Mouse (Mus musculus): ENCODE data around the gene Arhgef2. TPM values are rescaled to one million over a fixed set of nuclear protein-coding genes. Genes with fewer than 3 reads are reported as not detected.
"Not testable (repeated sequence)": the region's sequence is repeated elsewhere in the genome, so short reads cannot be mapped to it uniquely, and the experiment has no call there.

The Arhgef2 gene
- total RNA-seq, 2 experiments from 2014 or later, result 71.1 to 71.5 TPM

DNA sequence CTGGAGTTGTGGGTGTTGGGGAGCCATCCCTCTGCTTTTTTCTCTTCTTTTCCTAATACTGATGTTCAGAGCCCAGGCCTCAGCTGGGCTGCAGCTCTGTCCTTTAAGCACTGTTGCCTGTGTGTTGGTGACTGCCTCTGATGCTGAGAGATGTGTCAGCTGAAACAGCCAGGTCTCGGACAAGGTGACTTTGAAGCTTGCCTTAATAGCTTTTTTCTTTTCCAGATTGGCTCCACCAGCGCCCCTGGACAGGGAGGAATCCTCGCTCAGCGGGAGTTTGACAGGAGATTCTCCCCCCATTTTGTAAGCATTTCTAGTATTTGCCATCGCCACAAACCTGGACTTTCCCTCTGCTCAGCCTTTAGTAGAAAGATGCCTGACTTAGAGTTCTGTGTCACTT, 19.1 kb upstream of the Arhgef2 start:
- intact Hi-C loops (cut with DNase I), result no loop called here
- no peak for DNase-seq

DNA sequence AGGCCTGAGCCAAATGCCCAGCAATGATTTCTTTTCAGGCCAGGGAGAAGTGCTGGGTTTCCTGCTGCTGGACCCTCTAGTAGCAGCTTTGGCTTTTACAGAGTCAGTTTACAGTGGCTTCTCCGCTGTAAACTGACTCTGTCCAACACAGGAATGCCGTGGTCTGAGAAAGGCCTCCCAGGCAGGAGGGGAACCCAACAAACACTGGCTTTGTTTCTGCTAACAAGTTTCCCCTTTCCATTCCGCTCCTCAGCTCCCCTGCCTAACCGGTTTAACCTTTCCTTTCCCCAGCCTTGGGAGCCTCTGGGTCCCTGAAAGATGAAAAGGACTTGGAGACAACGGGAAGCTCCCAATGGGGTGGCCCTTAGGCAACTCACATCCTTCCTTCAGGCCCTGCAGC, 15.5 kb upstream of the Arhgef2 start:
- no peak for DNase-seq
- intact Hi-C loops (cut with DNase I), result loop anchor here (5.0 kb wide), 1 partner anchor 147 kb away; no protein-coding TSS in a partner anchor

DNA sequence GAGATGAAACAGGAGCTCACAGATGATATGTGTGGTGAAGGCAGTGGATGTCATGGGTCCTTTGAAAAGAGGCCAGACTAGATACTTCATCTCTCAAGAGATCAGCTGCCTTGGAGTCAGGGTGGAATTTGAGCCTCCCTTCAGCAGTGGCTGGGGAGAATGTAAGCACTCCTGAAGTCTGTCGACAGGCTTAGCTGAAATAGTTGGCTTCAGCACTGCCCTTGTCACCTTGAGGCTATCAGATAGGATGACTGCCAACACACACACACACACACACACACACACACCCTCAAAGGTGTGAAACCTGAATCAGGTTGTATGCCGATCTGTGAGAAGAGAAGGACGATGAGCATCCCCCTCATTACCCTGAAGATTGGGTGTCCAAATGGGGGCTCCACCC, 14.7 kb upstream of the Arhgef2 start:
- intact Hi-C loops (cut with DNase I), result loop anchor here (5.0 kb wide), 1 partner anchor 146 kb away; no protein-coding TSS in a partner anchor
- no peak for DNase-seq

- intact Hi-C loops (cut with DNase I), result loop anchor here (5.0 kb wide), 1 partner anchor 145 kb away; no protein-coding TSS in a partner anchor
- peak in 1 of 2 experiments; percentile 61 for DNase-seq
These were observed 13.6 kb upstream of the Arhgef2 start for GRCm38 (mm10) chr3:88591950-88592731.

DNA sequence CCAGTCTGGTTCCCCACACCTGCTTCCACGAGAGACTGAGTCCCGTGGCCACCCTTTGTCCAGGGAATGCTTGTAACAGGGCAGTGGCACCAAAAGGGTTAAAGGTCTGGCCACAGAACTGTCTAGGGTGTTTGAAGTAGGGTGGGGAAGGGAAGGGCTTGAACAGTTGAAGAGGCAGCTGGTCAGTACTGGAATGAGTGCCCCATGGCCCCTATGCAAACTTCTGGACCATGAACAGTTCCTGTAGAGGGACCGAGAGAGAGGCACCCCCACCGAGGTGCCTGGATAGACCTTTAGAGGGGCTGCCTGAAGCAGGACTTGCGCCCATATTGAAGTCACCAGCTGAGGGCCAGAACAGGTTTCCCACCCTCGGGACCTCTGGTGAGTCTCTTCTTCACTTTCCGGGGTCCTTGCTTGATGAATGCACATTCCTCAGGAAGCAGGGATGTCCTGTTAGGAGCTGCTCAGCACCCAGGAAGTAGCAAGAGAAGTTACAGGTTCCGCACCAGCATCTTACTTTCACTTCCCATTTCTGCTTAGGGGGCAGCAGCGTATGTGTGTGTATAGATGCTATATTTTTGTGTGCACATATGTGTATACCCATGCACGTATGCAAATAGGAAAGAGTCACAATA, 12.7 kb upstream of the Arhgef2 start:
- intact Hi-C loops (cut with DNase I), result loop anchor here (5.0 kb wide), 1 partner anchor 144 kb away; no protein-coding TSS in a partner anchor
- DNase-seq, result no peak

- intact Hi-C loops (cut with DNase I), result loop anchor here (5.0 kb wide), 1 partner anchor 143 kb away; no protein-coding TSS in a partner anchor
- DNase-seq, result no peak
These were observed 11.7 kb upstream of the Arhgef2 start for GRCm38 (mm10) chr3:88593893-88594580.

DNA sequence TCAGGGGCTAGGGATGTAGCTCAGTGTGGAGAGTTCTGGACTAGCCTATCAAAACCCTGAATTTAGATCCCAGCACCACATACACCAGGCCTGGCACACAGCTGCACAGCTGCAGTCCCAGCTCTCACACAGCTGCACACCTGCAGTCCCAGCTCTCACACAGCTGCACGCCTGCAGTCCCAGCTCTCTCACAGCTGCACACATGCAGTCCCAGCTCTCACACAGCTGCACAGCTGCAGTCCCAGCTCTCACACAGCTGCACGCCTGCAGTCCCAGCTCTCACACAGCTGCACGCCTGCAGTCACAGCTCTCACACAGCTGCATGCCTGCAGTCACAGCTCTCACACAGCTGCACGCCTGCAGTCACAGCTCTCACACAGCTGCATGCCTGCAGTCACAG, 9.2 kb upstream of the Arhgef2 start:
- intact Hi-C loops (cut with DNase I); DNase-seq: not testable (repeated sequence)

GRCm38 (mm10) chr3:88602466-88602865, 3.3 kb upstream of the Arhgef2 start:
- intact Hi-C loops (cut with DNase I), result no loop called here

GRCm38 (mm10) chr3:88603714-88604161, 2.0 kb upstream of the Arhgef2 start:
- DNase-seq, result peak; percentile 79 to 83
- intact Hi-C loops (cut with DNase I), result no loop called here

More at GRCm38 (mm10) chr3:88602466-88602865, 3.3 kb upstream of the Arhgef2 start:
- no peak for DNase-seq

DNA sequence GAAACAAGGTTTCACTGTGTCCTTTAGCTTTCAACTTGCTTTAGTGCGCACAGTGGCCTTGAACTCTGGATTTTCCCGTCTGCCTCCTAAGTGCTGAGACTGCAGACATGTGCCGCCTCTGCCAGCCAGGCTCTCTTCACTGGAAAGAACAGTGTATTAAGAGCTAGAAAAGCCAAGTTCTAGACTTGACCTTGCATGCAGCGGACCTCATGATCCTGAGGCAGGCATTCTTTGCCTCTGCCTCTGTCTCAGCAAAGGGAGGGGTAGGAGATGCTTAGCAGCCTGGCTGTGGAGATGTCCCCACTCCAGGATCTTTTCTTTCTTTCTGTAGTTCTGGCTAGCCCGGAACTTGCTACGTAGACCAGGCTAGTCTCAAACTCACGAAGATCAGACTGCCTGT, 903 bp upstream of the Arhgef2 start:
- intact Hi-C loops (cut with DNase I), result loop anchor here (1.0 kb wide), 1 partner anchor 17 kb away; no protein-coding TSS in a partner anchor
- DNase-seq, result no peak

- intact Hi-C loops (cut with DNase I), result loop anchor here (1.0 kb wide), 1 partner anchor 31 kb away; no protein-coding TSS in a partner anchor
- peak; percentile 90 to 94 for DNase-seq
These were observed 1.4 kb downstream of the Arhgef2 start for GRCm38 (mm10) chr3:88607065-88607757.

DNA sequence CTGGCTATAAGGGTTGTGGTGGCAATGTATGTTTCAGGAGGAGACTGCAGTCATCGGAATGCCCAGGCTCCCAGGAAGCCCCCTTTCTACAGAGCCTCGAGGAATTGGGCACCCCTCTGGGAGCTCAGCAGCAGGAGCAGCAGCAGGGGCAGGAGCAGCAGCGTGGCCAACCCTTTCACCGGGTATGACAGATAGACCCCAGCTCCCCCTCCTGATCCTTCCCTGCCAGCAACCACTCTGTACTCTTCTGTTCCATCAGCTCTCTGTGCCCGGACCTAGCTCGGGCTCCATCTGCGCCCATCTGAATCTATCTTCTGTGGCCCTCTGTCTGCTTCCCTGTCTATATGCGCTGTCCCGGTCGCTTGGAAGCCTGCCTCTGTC, 2.0 kb downstream of the Arhgef2 start:
- intact Hi-C loops (cut with DNase I), result loop anchor here (1.0 kb wide), 1 partner anchor 31 kb away; no protein-coding TSS in a partner anchor
- DNase-seq, result no peak

- no peak for DNase-seq
- intact Hi-C loops (cut with DNase I), result no loop called here
These were observed 3.3 kb downstream of the Arhgef2 start for GRCm38 (mm10) chr3:88609066-88609465.

DNA sequence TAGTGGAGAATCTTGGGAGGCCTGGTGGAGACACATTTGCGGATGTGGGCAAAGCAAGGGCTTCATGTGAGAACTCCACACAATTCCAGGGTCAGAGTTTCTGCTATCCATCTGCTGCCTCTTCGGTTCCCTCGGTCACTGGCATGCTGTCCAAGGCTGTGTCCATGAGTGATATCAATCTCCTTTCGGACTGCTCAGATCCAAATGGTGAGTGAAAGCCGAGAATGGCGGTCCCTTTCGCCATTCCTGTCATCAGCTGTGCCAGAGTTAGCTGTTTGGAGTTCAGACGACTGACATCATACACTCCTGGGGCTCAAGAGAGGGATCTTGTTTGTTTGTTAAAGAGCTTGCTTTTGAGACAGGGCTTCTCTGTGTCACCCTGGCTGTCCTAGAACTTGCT, 8.7 kb downstream of the Arhgef2 start:
- DNase-seq, result no peak
- intact Hi-C loops (cut with DNase I), result no loop called here

DNA sequence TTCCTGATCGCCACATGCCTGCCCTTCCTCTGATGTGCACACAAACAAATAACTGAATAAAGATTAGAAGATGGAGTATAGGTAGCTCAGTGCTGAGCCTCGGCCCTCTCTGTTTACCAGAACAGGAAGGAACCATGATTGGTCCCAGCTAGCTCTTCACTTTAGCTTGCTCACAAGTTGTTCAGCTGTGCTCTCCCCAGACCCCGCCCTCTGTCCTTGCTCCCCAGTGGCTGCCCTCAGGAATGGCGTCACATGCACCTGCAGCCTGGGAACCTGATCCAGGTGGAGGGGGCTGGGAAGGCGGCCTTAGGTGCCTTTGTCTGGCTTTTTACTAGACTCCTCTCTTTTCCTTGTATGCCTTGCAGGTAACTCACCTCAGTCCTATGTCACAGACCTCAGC, 9.4 kb downstream of the Arhgef2 start:
- DNase-seq, result no peak

DNA sequence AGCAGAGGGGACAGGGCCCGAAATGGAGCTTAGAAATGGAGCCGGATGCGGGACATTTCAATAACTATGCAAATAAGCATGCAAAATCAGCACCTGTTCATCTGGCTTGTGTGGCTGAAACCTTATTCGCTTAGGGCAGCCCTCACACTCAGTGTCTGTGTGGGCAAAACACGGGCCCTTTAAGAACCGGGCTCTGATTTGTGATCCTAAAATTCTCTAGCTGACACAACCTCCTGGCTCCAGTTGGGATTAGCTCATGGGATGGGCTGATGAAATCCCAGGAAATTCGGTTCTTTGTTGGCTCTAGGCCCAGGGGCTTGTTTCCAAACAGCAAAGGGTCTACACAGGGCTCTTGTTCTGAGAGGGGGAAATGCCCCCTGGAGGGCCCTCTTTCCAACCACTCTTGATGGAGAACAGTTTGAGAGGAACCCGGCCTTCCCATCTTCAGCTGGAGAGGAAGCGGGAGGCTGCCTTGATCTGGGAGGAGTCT, 10.2 kb downstream of the Arhgef2 start:
- intact Hi-C loops (cut with DNase I), result no loop called here
- peak; percentile 75 to 84 for DNase-seq

More for the DNA sequence above, 9.4 kb downstream of the Arhgef2 start:
- intact Hi-C loops (cut with DNase I), result no loop called here

- DNase-seq, result no peak
- intact Hi-C loops (cut with DNase I), result no loop called here
These were observed 11.3 kb downstream of the Arhgef2 start for GRCm38 (mm10) chr3:88616951-88617500.

DNA sequence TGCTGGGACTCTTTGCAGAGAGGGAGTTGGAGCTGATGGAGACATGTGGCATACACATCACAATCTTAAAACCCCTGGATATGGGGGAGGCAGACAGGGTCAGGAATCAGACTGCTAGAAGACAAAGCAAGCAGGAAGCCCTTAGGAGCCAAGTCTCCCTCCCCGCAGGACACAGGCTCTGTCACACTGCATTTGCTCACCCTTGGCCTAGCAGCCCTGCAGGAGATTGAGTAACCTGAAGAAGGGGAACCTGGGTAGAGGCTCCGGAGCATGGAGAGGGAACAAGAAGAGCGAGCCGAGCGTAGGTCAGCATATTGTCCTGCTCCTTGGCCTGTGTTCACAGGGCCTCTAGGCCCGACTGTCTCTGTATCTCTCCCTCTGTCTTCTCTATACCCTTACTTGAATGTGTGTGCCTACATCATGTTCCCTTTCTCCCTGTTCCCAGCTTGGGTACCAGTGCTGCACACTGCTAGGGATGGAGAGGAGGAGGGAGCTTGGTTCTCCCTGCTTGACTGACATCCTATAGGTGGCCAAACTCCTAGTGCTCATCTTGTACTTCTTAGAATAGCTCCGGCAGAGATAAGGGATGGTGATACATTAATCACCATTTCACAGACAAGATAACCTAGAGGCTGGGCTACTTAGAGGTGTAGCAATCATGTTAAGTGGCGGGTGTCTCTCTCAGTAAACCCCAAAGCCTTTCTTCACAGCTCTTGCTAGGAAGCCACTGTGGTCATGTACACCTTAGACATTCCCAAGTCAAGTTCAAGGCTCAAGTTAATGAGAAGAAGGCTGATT, 12.5 kb downstream of the Arhgef2 start:
- intact Hi-C loops (cut with DNase I), result loop anchor here (2.0 kb wide), 1 partner anchor 19 kb away; no protein-coding TSS in a partner anchor
- DNase-seq, result no peak
